Mouse (Mus musculus): Measurements from ENCODE around the gene Shroom3. TPM values are rescaled to one million over a fixed set of nuclear protein-coding genes. Genes with fewer than 3 reads are reported as not detected.

Gene Shroom3
- polyA plus RNA-seq, 1 experiment = 2.6 TPM

- no peak for DNase-seq (ENCODE audit: extremely low spot score in 1 of 2, low spot score in 1 of 2)
Measured at GRCm38 (mm10) chr5:92880393-92880792, 197.2 kb downstream of the Shroom3 start.

- no peak for DNase-seq (ENCODE audit: extremely low spot score in 1 of 2, low spot score in 1 of 2)
Measured at GRCm38 (mm10) chr5:92880893-92881292, 197.7 kb downstream of the Shroom3 start.

GRCm38 (mm10) chr5:92886141-92886540 is 202.9 kb downstream of the Shroom3 start:
- DNase-seq (ENCODE audit: extremely low spot score in 1 of 2, low spot score in 1 of 2) = peak in 1 of 2 experiments; percentile 22

- no peak for DNase-seq (ENCODE audit: extremely low spot score in 1 of 2, low spot score in 1 of 2)
Measured at GRCm38 (mm10) chr5:92887501-92887900, 204.3 kb downstream of the Shroom3 start.

- no peak for DNase-seq (ENCODE audit: extremely low spot score in 1 of 2, low spot score in 1 of 2)
Measured at GRCm38 (mm10) chr5:92888628-92889241, 205.5 kb downstream of the Shroom3 start.

- no peak for DNase-seq (ENCODE audit: extremely low spot score in 1 of 2, low spot score in 1 of 2)
Measured at GRCm38 (mm10) chr5:92890902-92891301, 207.7 kb downstream of the Shroom3 start.

GRCm38 (mm10) chr5:92893284-92893683 is 210.0 kb downstream of the Shroom3 start:
- no peak for DNase-seq (ENCODE audit: extremely low spot score in 1 of 2, low spot score in 1 of 2)

GRCm38 (mm10) chr5:92893711-92894110 is 210.5 kb downstream of the Shroom3 start:
- no peak for DNase-seq (ENCODE audit: extremely low spot score in 1 of 2, low spot score in 1 of 2)

GRCm38 (mm10) chr5:92895877-92896276 is 212.6 kb downstream of the Shroom3 start:
- DNase-seq (ENCODE audit: extremely low spot score in 1 of 2, low spot score in 1 of 2) = no peak

- no peak for DNase-seq (ENCODE audit: extremely low spot score in 1 of 2, low spot score in 1 of 2)
Measured at GRCm38 (mm10) chr5:92896725-92897280, 213.6 kb downstream of the Shroom3 start.

- peak in 1 of 2 experiments; percentile 68 for DNase-seq (ENCODE audit: extremely low spot score in 1 of 2, low spot score in 1 of 2)
Measured at GRCm38 (mm10) chr5:92897766-92898745, 214.8 kb downstream of the Shroom3 start.

- no peak for DNase-seq (ENCODE audit: extremely low spot score in 1 of 2, low spot score in 1 of 2)
Measured at GRCm38 (mm10) chr5:92900470-92900869, 217.2 kb downstream of the Shroom3 start.

- no peak for DNase-seq (ENCODE audit: extremely low spot score in 1 of 2, low spot score in 1 of 2)
Measured at GRCm38 (mm10) chr5:92901870-92902269, 218.6 kb downstream of the Shroom3 start.

- DNase-seq (ENCODE audit: extremely low spot score in 1 of 2, low spot score in 1 of 2) = no peak
Measured at GRCm38 (mm10) chr5:92905146-92905545, 221.9 kb downstream of the Shroom3 start.

GRCm38 (mm10) chr5:92905594-92906008 is 222.4 kb downstream of the Shroom3 start:
- peak in 1 of 2 experiments; percentile 49 for DNase-seq (ENCODE audit: extremely low spot score in 1 of 2, low spot score in 1 of 2)

- DNase-seq (ENCODE audit: extremely low spot score in 1 of 2, low spot score in 1 of 2) = no peak
Measured at GRCm38 (mm10) chr5:92908227-92908626, 225.0 kb downstream of the Shroom3 start.

GRCm38 (mm10) chr5:92910838-92911237 is 227.6 kb downstream of the Shroom3 start:
- DNase-seq (ENCODE audit: extremely low spot score in 1 of 2, low spot score in 1 of 2) = no peak

GRCm38 (mm10) chr5:92915421-92915820 is 232.2 kb downstream of the Shroom3 start:
- DNase-seq (ENCODE audit: extremely low spot score in 1 of 2, low spot score in 1 of 2) = no peak

GRCm38 (mm10) chr5:92917755-92918154 is 234.5 kb downstream of the Shroom3 start:
- no peak for DNase-seq (ENCODE audit: extremely low spot score in 1 of 2, low spot score in 1 of 2)

- DNase-seq (ENCODE audit: extremely low spot score in 1 of 2, low spot score in 1 of 2) = no peak
Measured at GRCm38 (mm10) chr5:92918170-92918569, 234.9 kb downstream of the Shroom3 start.

- DNase-seq (ENCODE audit: extremely low spot score in 1 of 2, low spot score in 1 of 2) = no peak
Measured at GRCm38 (mm10) chr5:92918866-92919265, 235.6 kb downstream of the Shroom3 start.
